Comparison of ENCODE assay signal across 8 mouse cellular contexts in genomic region chr11:6292116-6292987, GRCm38 (mm10). TPM values are rescaled to one million over a fixed set of nuclear protein-coding genes. Genes with fewer than 3 reads are reported as not detected.
A peak's percentile ranks its signal among the peaks of the same experiment; 100 is the strongest.
DNase-seq lines count a peak whose midpoint lies in the region; ATAC-seq lines count a peak whose summit lies in the region.

No protein-coding gene starts in this region.

- peak; percentile 52 for DNase-seq in urinary bladder, postnatal 14 days (ENCODE audit: low spot score)
- no peak for DNase-seq in urinary bladder, postnatal 10 days (ENCODE audit: low spot score)
- DNase-seq in embryo, embryonic 11.5 days (ENCODE audit: low read depth, low spot score) = peak; percentile 50
- DNase-seq in kidney, adult 8-10 months = peak; percentile 81 to 82
- no peak for DNase-seq in liver, embryonic 11.5 days (ENCODE audit: low spot score)
- DNase-seq in naive thymus-derived CD4-positive, alpha-beta T cell, adult 2 months (ENCODE audit: low read depth) = peak; percentile 95
- peak; percentile 77 for DNase-seq in testis, postnatal 14 days (ENCODE audit: low spot score)

- peak overlapping the region; percentile 78 for H3K4me3 ChIP-seq in liver, embryonic 11.5 days (ENCODE audit: low read depth, low read length)

- peak overlapping the region; percentile 78 for H3K4me2 ChIP-seq in liver, embryonic 11.5 days

- no peaks in the 10 kb centered on the region for H3K9me3 ChIP-seq in liver, embryonic 11.5 days (ENCODE audit: control insufficient read depth, low read length)

- H3K27ac ChIP-seq in liver, embryonic 11.5 days (ENCODE audit: low read depth, low read length) = peak overlapping the region; percentile 87

- ATAC-seq in granulocyte monocyte progenitor cell, adult 5-6 weeks (replicated peaks; ENCODE audit: poor library complexity, severe bottlenecking) = peak; percentile 21
- peak; percentile 7; the same call in 1 of the 2 replicates for ATAC-seq in liver, embryonic 11.5 days (replicated peaks; ENCODE audit: low FRiP score)

- H3K4me1 ChIP-seq in liver, embryonic 11.5 days (replicated peaks; ENCODE audit: control insufficient read depth, insufficient read depth, low read length) = peaks cover 21% of the 10 kb centered on the region

- peaks cover 2% of the 10 kb centered on the region for H3K36me3 ChIP-seq in liver, embryonic 11.5 days (ENCODE audit: control insufficient read depth, insufficient read depth, low read length)

- H3K9ac ChIP-seq in liver, embryonic 11.5 days (ENCODE audit: low read depth, low read length) = peak overlapping the region; percentile 79

- no peaks in the 10 kb centered on the region for H3K27me3 ChIP-seq in liver, embryonic 11.5 days (replicated peaks; ENCODE audit: control insufficient read depth, insufficient read depth, low read length)

- 14% methylated on average over 33 of the region's 33 CpGs for WGBS in liver, embryonic 11.5 days

RNA-seq across cellular contexts. Expression of gene Ogdh, which starts 0.9 kb away (rescaled TPM):
- total RNA-seq in granulocyte monocyte progenitor cell, adult 5-6 weeks (2014; fragmentation: Nextera tagmentation) = 144 and 151 TPM in 2 replicates
- total RNA-seq in granulocyte monocyte progenitor cell, adult 5-6 weeks (2017) = 91.3 and 116 TPM in 2 replicates
- polyA plus RNA-seq in liver, embryonic 11.5 days (2014; fragmentation: Nextera tagmentation; extraction: Ambion mirVana) = 124 and 131 TPM in 2 replicates

RNA-seq across cellular contexts. Expression of gene Tmed4, which starts 17.7 kb away (rescaled TPM):
- total RNA-seq in granulocyte monocyte progenitor cell, adult 5-6 weeks (2014; fragmentation: Nextera tagmentation) = 41.8 and 47.2 TPM in 2 replicates
- 39.8 and 50.5 TPM in 2 replicates for total RNA-seq in granulocyte monocyte progenitor cell, adult 5-6 weeks (2017)
- 76.2 and 78.8 TPM in 2 replicates for polyA plus RNA-seq in liver, embryonic 11.5 days (2014; fragmentation: Nextera tagmentation; extraction: Ambion mirVana)

RNA-seq across cellular contexts. Expression of gene Ddx56, which starts 24.8 kb away (rescaled TPM):
- 41.7 and 50.7 TPM in 2 replicates for total RNA-seq in granulocyte monocyte progenitor cell, adult 5-6 weeks (2014; fragmentation: Nextera tagmentation)
- 49.0 and 51.7 TPM in 2 replicates for total RNA-seq in granulocyte monocyte progenitor cell, adult 5-6 weeks (2017)
- 141 and 151 TPM in 2 replicates for polyA plus RNA-seq in liver, embryonic 11.5 days (2014; fragmentation: Nextera tagmentation; extraction: Ambion mirVana)

Comparison
In these comparisons a context has a peak if more than half of its experiments do, and no peak if none do; other contexts are left out.
1. DNase-seq: peak in urinary bladder, postnatal 14 days (single experiment), embryo, embryonic 11.5 days (single experiment), kidney, adult 8-10 months (2 of 2), naive thymus-derived CD4-positive, alpha-beta T cell, adult 2 months (single experiment) and testis, postnatal 14 days (single experiment); none in urinary bladder, postnatal 10 days (single experiment) and liver, embryonic 11.5 days (single experiment).